Mouse (Mus musculus) B cell, adult 67 days (primary cell): ENCODE measurements around the gene Gm47996. TPM values are rescaled to one million over a fixed set of nuclear protein-coding genes. Genes with fewer than 3 reads are reported as not detected.

Source experiments
- total RNA-seq, 2 experiments: library from RNA; stranded (reverse); gene quantifications; 4 replicates each; pipeline ENCODE4 v1.2.4; 2023

Gm47996 gene
- not detected for total RNA-seq

GRCm38 (mm10) chr1:151209824-151210355 lies at the start of gene Gm47996:
Gene Gm47996 (plus strand): TSS chr1:151210131.

GRCm38 (mm10) chr1:151182266-151182665 lies 27.7 kb upstream of the Gm47996 start, which contains the start of gene Gm47985:
Gene Gm47985 (plus strand): TSS chr1:151182537.

GRCm38 (mm10) chr1:151192075-151192474 lies 17.9 kb upstream of the Gm47996 start, which contains the start of gene Gm8947:
Gene Gm8947 (plus strand): TSS chr1:151192376.

GRCm38 (mm10) chr1:151198120-151198519 lies 11.8 kb upstream of the Gm47996 start, which contains the start of gene Gm47995:
Gene Gm47995 (plus strand): TSS chr1:151198448.

GRCm38 (mm10) chr1:151203818-151204217 lies 6.1 kb upstream of the Gm47996 start, which contains the start of gene 3110040M04Rik:
Gene 3110040M04Rik (plus strand): TSS chr1:151204121.

Other genes starting within 250 kb of the Gm47996 start
- gene Hmcn1, start 216.7 kb upstream of the Gm47996 start, total RNA-seq = not detected
- gene Gm47985, start 27.6 kb upstream of the Gm47996 start, total RNA-seq = not detected
- not detected for gene Gm8947, start 17.8 kb upstream of the Gm47996 start, total RNA-seq
- not detected for gene Gm47995, start 11.7 kb upstream of the Gm47996 start, total RNA-seq
- not detected for gene 3110040M04Rik, start 6.0 kb upstream of the Gm47996 start, total RNA-seq
- 100 to 1,000 TPM; 354 to 380 TPM for gene Ivns1abp, start 134.3 kb downstream of the Gm47996 start, total RNA-seq
- 10 to 100 TPM; 36.3 to 37.6 TPM for gene Swt1, start 218.3 kb downstream of the Gm47996 start, total RNA-seq
- 10 to 100 TPM; 44.9 to 49.4 TPM for gene Trmt1l, start 218.4 kb downstream of the Gm47996 start, total RNA-seq